Mouse (Mus musculus) Patski (cell line): ENCODE measurements around the gene Kctd11. TPM values are rescaled to one million over a fixed set of nuclear protein-coding genes. Genes with fewer than 3 reads are reported as not detected.
A peak's percentile ranks its signal among the peaks of the same experiment; 100 is the strongest.

ENCODE experiments used
- ATAC-seq: fragments of 100-300 bp; one replicate; pipeline ENCODE4 v1.8.0; 2021
- CTCF ChIA-PET: fragments of 350-600 bp; sonication (Branson Sonifier 250); formaldehyde crosslinking; loops from one replicate; lab custom pipeline; 2022; ENCODE audit warnings: inconsistent platforms; lab: Charles Lee
- POLR2A ChIA-PET: fragments of 350-600 bp; sonication (Branson Sonifier 250); formaldehyde crosslinking; loops from one replicate; lab custom pipeline; 2022; ENCODE audit warnings: antibody characterized with exemption, inconsistent platforms; lab: Charles Lee
- DNase-seq: peaks from one replicate; pipeline ENCODE4 v3.0.0-alpha.2; 2011; ENCODE audit warnings: low read depth, low spot score
- H3K27me3 ChIP-seq: fragments of 371-371 bp; one replicate; pipeline ENCODE4 v1.5.1; 2021
- CTCF ChIP-seq: fragments of 100-300 bp; IDR thresholded peaks from one replicate; pipeline ENCODE4 v1.5.1; 2021
- in situ Hi-C: fragments of 300-500 bp; cut with MboI; formaldehyde crosslinking; loops from 3 replicates; pipeline ENCODE4 v1.11.1; 2018; ENCODE audit warnings: low pct_unique_long_range_greater_than_20kb, mixed read lengths
- polyA plus RNA-seq: library from polyadenylated mRNA; unstranded; gene quantifications from one replicate; pipeline ENCODE4 v1.2.3, GENCODE M21; 2021

The Kctd11 gene
- polyA plus RNA-seq, 1 experiment from 2014 or later = 8.4 TPM

- no peaks in the 10 kb centered on the region for H3K27me3 ChIP-seq
- ChIA-PET CTCF (interaction anchor here (1.0 to 1.3 kb wide), 2 partner anchors 31 to 47 kb away, joined by 3 read pairs; no protein-coding TSS in a partner anchor), POLR2A (interaction anchor here (1.5 to 2.8 kb wide), 2 partner anchors 21 to 220 kb away, joined by 3 to 16 read pairs; partner anchors contain the start of genes Kctd11 and Senp3)
- in situ Hi-C loops = no loop called here
- no peak for DNase-seq
- TF ChIP-seq CTCF = no peak
- ATAC-seq = no peak
These were observed 20.8 kb upstream of the Kctd11 start for GRCm38 (mm10) chr11:69901993-69902392.

- H3K27me3 ChIP-seq = no peaks in the 10 kb centered on the region
- DNase-seq (peak; percentile 94), ATAC-seq (peak; percentile 28)
- no peak for TF ChIP-seq CTCF
- ChIA-PET POLR2A (interaction anchor here (1.0 to 2.8 kb wide), 4 partner anchors 13 to 220 kb away, joined by 3 to 16 read pairs (median 6); partner anchors contain the start of genes Kctd11 and Senp3), CTCF (interaction anchor here (1.0 to 2.7 kb wide), 3 partner anchors 13 to 48 kb away, joined by 3 to 19 read pairs (median 3); no protein-coding TSS in a partner anchor)
- in situ Hi-C loops = no loop called here
These were observed 20.2 kb upstream of the Kctd11 start for GRCm38 (mm10) chr11:69901406-69901846.

GRCm38 (mm10) chr11:69900471-69901405, 19.5 kb upstream of the Kctd11 start, which contains the start of the genes 2810408A11Rik and Neurl4:
TSS of gene 2810408A11Rik (minus strand) at chr11:69900987.
TSS of gene Neurl4 (plus strand) at chr11:69901072.
- ATAC-seq = peak; percentile 83
- DNase-seq = peak; percentile 84
- in situ Hi-C loops = no loop called here
- CTCF ChIA-PET = interaction anchor here (1.0 to 2.7 kb wide), 5 partner anchors 13 to 48 kb away, joined by 3 to 19 read pairs (median 3); partner anchors contain the start of gene Kctd11
- TF ChIP-seq CTCF = no peak
- no peaks in the 10 kb centered on the region for H3K27me3 ChIP-seq
- POLR2A ChIA-PET = interaction anchor here (0.7 to 2.8 kb wide), 8 partner anchors 10 to 219 kb away, joined by 3 to 16 read pairs (median 5); partner anchors contain the start of genes Kctd11, Phf23 and Senp3

GRCm38 (mm10) chr11:69899870-69900269, 18.7 kb upstream of the Kctd11 start:
- DNase-seq (no peak), ATAC-seq (no peak)
- H3K27me3 ChIP-seq = no peaks in the 10 kb centered on the region
- TF ChIP-seq CTCF = no peak
- in situ Hi-C loops = no loop called here
- CTCF ChIA-PET = interaction anchor here (1.6 to 2.7 kb wide), 4 partner anchors 12 to 49 kb away, joined by 3 to 19 read pairs (median 7); partner anchors contain the start of gene Kctd11
- POLR2A ChIA-PET = interaction anchor here (0.6 to 2.8 kb wide), 6 partner anchors 16 to 863 kb away, joined by 3 to 16 read pairs (median 6); partner anchors contain the start of genes Kctd11 and Phf23

GRCm38 (mm10) chr11:69895291-69895690, 14.1 kb upstream of the Kctd11 start, which contains the start of gene Acap1:
TSS of gene Acap1 (minus strand) at chr11:69895539.
- no peak for ATAC-seq
- TF ChIP-seq CTCF = no peak
- in situ Hi-C loops = no loop called here

GRCm38 (mm10) chr11:69894671-69895070, 13.5 kb upstream of the Kctd11 start:
- ATAC-seq = no peak
- in situ Hi-C loops = no loop called here
- ChIA-PET CTCF (interaction anchor here (0.7 kb wide), 1 partner anchor 11 kb away, joined by 4 read pairs; no protein-coding TSS in a partner anchor), POLR2A (no interaction called here)
- TF ChIP-seq CTCF = no peak
- no peak for DNase-seq
- no peaks in the 10 kb centered on the region for H3K27me3 ChIP-seq

More at GRCm38 (mm10) chr11:69895291-69895690, 14.1 kb upstream of the Kctd11 start, which contains the start of gene Acap1:
- DNase-seq = no peak
- H3K27me3 ChIP-seq = no peaks in the 10 kb centered on the region
- POLR2A ChIA-PET = no interaction called here
- CTCF ChIA-PET = interaction anchor here (0.7 kb wide), 1 partner anchor 12 kb away, joined by 4 read pairs; no protein-coding TSS in a partner anchor

- ATAC-seq (no peak), DNase-seq (no peak)
- ChIA-PET CTCF (no interaction called here), POLR2A (no interaction called here)
- in situ Hi-C loops = no loop called here
- TF ChIP-seq CTCF = no peak
- no peaks in the 10 kb centered on the region for H3K27me3 ChIP-seq
These were observed 10.3 kb upstream of the Kctd11 start for GRCm38 (mm10) chr11:69891482-69891881.

GRCm38 (mm10) chr11:69886907-69887635, 5.9 kb upstream of the Kctd11 start:
- ChIA-PET CTCF (interaction anchor here (0.9 to 3.7 kb wide), 7 partner anchors 10 to 202 kb away, joined by 3 to 19 read pairs (median 3); partner anchors contain the start of genes 2810408A11Rik, Neurl4 and Tnfsf13), POLR2A (interaction anchor here (1.7 kb wide), 1 partner anchor 14 kb away, joined by 6 read pairs; the partner anchor contains the start of genes 2810408A11Rik and Neurl4)
- DNase-seq = no peak
- TF ChIP-seq CTCF = no peak
- in situ Hi-C loops = no loop called here
- no peak for ATAC-seq
- no peaks in the 10 kb centered on the region for H3K27me3 ChIP-seq

GRCm38 (mm10) chr11:69884663-69885062, 3.5 kb upstream of the Kctd11 start:
- in situ Hi-C loops = no loop called here
- POLR2A ChIA-PET = no interaction called here
- no peak for ATAC-seq
- CTCF ChIA-PET = no interaction called here
- no peak for TF ChIP-seq CTCF
- DNase-seq = no peak
- no peaks in the 10 kb centered on the region for H3K27me3 ChIP-seq
